Mouse (Mus musculus): Measurements from ENCODE around the gene Ncam1.

The Ncam1 gene

GRCm38 (mm10) chr9:49570731-49571694 is 227.7 kb downstream of the Ncam1 start:
- DNase-seq (ENCODE audit: low spot score in 2 of 2), result no peak

- DNase-seq (ENCODE audit: low spot score in 2 of 2), result no peak
Observed at GRCm38 (mm10) chr9:49570033-49570660, 228.6 kb downstream of the Ncam1 start.

- DNase-seq (ENCODE audit: low spot score in 2 of 2), result no peak
Observed at GRCm38 (mm10) chr9:49565846-49566245, 232.9 kb downstream of the Ncam1 start.

GRCm38 (mm10) chr9:49558941-49559340 is 239.8 kb downstream of the Ncam1 start:
- DNase-seq (ENCODE audit: low spot score in 2 of 2), result no peak

- no peak for DNase-seq (ENCODE audit: low spot score in 2 of 2)
Observed at GRCm38 (mm10) chr9:49551353-49551752, 247.4 kb downstream of the Ncam1 start.

- DNase-seq (ENCODE audit: low spot score in 2 of 2), result no peak
Observed at GRCm38 (mm10) chr9:49542593-49542992, 256.1 kb downstream of the Ncam1 start.

- DNase-seq (ENCODE audit: low spot score in 2 of 2), result no peak
Observed at GRCm38 (mm10) chr9:49537814-49538213, 260.9 kb downstream of the Ncam1 start.

- no peak for DNase-seq (ENCODE audit: low spot score in 2 of 2)
Observed at GRCm38 (mm10) chr9:49536593-49536992, 262.1 kb downstream of the Ncam1 start.

GRCm38 (mm10) chr9:49534958-49535357 is 263.8 kb downstream of the Ncam1 start:
- DNase-seq (ENCODE audit: low spot score in 2 of 2), result no peak

- no peak for DNase-seq (ENCODE audit: low spot score in 2 of 2)
Observed at GRCm38 (mm10) chr9:49533912-49534491, 264.7 kb downstream of the Ncam1 start.

GRCm38 (mm10) chr9:49533455-49533854 is 265.3 kb downstream of the Ncam1 start:
- no peak for DNase-seq (ENCODE audit: low spot score in 2 of 2)

GRCm38 (mm10) chr9:49531833-49532232 is 266.9 kb downstream of the Ncam1 start:
- DNase-seq (ENCODE audit: low spot score in 2 of 2), result no peak

- DNase-seq (ENCODE audit: low spot score in 2 of 2), result no peak
Observed at GRCm38 (mm10) chr9:49531257-49531656, 267.5 kb downstream of the Ncam1 start.

GRCm38 (mm10) chr9:49530739-49531138 is 268.0 kb downstream of the Ncam1 start:
- no peak for DNase-seq (ENCODE audit: low spot score in 2 of 2)

GRCm38 (mm10) chr9:49529366-49529959 is 269.3 kb downstream of the Ncam1 start:
- no peak for DNase-seq (ENCODE audit: low spot score in 2 of 2)

GRCm38 (mm10) chr9:49528943-49529342 is 269.8 kb downstream of the Ncam1 start:
- DNase-seq (ENCODE audit: low spot score in 2 of 2), result no peak

GRCm38 (mm10) chr9:49528026-49528425 is 270.7 kb downstream of the Ncam1 start:
- no peak for DNase-seq (ENCODE audit: low spot score in 2 of 2)

GRCm38 (mm10) chr9:49527340-49527739 is 271.4 kb downstream of the Ncam1 start:
- no peak for DNase-seq (ENCODE audit: low spot score in 2 of 2)

GRCm38 (mm10) chr9:49524721-49525120 is 274.0 kb downstream of the Ncam1 start:
- DNase-seq (ENCODE audit: low spot score in 2 of 2), result no peak

GRCm38 (mm10) chr9:49523881-49524280 is 274.8 kb downstream of the Ncam1 start:
- no peak for DNase-seq (ENCODE audit: low spot score in 2 of 2)

- no peak for DNase-seq (ENCODE audit: low spot score in 2 of 2)
Observed at GRCm38 (mm10) chr9:49514306-49514705, 284.4 kb downstream of the Ncam1 start.

GRCm38 (mm10) chr9:49510666-49511065 is 288.1 kb downstream of the Ncam1 start:
- no peak for DNase-seq (ENCODE audit: low spot score in 2 of 2)
